Mouse (Mus musculus): Measurements from ENCODE around the gene Nol9. TPM values are rescaled to one million over a fixed set of nuclear protein-coding genes. Genes with fewer than 3 reads are reported as not detected.

Gene Nol9
- polyA plus RNA-seq, 1 experiment from 2014 or later, result 25.1 TPM

- Histone ChIP-seq H3K4me1 (ENCODE audit: control insufficient read depth, insufficient read depth, low read length) (0 out of 2 replicates have a peak, but pooled peaks cover 14% of the 10 kb centered on the region), H3K4me3 (ENCODE audit: low read depth, low read length) (peak overlapping the region; percentile 33), H3K27me3 (replicated peaks; ENCODE audit: control insufficient read depth, insufficient read depth, low read length) (no peaks in the 10 kb centered on the region; the same call in 1 of the 2 replicates), H3K4me2 (ENCODE audit: low read depth, low read length) (peak overlapping the region; percentile 64), H3K9me3 (ENCODE audit: control insufficient read depth, low read length) (no peaks in the 10 kb centered on the region), H3K36me3 (ENCODE audit: control insufficient read depth, insufficient read depth, low read length) (peaks cover 79% of the 10 kb centered on the region), H3K9ac (ENCODE audit: low read depth, low read length) (peak overlapping the region; percentile 19; the same call in 1 of the 2 replicates), H3K27ac (replicated peaks; ENCODE audit: low read depth, low read length) (peak overlapping the region; percentile 82)
- peak; percentile 94 for DNase-seq (ENCODE audit: low spot score)
- ATAC-seq (ENCODE audit: low read depth), result peak; percentile 94
- WGBS, result 12% methylated on average over 26 of the region's 30 CpGs
These were observed 68.9 kb downstream of the Nol9 start for GRCm38 (mm10) chr4:152107971-152108509.

- Histone ChIP-seq H3K9me3 (ENCODE audit: control insufficient read depth, low read length) (no peaks in the 10 kb centered on the region), H3K4me1 (ENCODE audit: control insufficient read depth, insufficient read depth, low read length) (0 out of 2 replicates have a peak, but pooled peaks cover 14% of the 10 kb centered on the region), H3K4me2 (ENCODE audit: low read depth, low read length) (peak overlapping the region; percentile 64), H3K4me3 (ENCODE audit: low read depth, low read length) (no peak overlapping the region), H3K27me3 (replicated peaks; ENCODE audit: control insufficient read depth, insufficient read depth, low read length) (no peaks in the 10 kb centered on the region; the same call in 1 of the 2 replicates), H3K36me3 (ENCODE audit: control insufficient read depth, insufficient read depth, low read length) (peaks cover 80% of the 10 kb centered on the region), H3K9ac (ENCODE audit: low read depth, low read length) (no peak overlapping the region), H3K27ac (replicated peaks; ENCODE audit: low read depth, low read length) (no peak overlapping the region)
- DNase-seq (ENCODE audit: low spot score) (no peak), ATAC-seq (ENCODE audit: low read depth) (no peak)
- 90% methylated on average over 5 of the region's 5 CpGs for WGBS
These were observed 69.6 kb downstream of the Nol9 start for GRCm38 (mm10) chr4:152108673-152109072.

- 0 out of 2 replicates have a peak, but pooled peaks cover 14% of the 10 kb centered on the region for H3K4me1 ChIP-seq (ENCODE audit: control insufficient read depth, insufficient read depth, low read length)
- H3K4me2 ChIP-seq (ENCODE audit: low read depth, low read length), result no peak overlapping the region
- H3K9me3 ChIP-seq (ENCODE audit: control insufficient read depth, low read length), result no peaks in the 10 kb centered on the region
- H3K9ac ChIP-seq (ENCODE audit: low read depth, low read length), result no peak overlapping the region
- DNase-seq (ENCODE audit: low spot score), result no peak
- H3K36me3 ChIP-seq (ENCODE audit: control insufficient read depth, insufficient read depth, low read length), result peaks cover 80% of the 10 kb centered on the region
- no peak for ATAC-seq (ENCODE audit: low read depth)
- no peak overlapping the region for H3K27ac ChIP-seq (replicated peaks; ENCODE audit: low read depth, low read length)
- H3K4me3 ChIP-seq (ENCODE audit: low read depth, low read length), result no peak overlapping the region
- WGBS, result 84% methylated on average over 3 of the region's 3 CpGs
- H3K27me3 ChIP-seq (replicated peaks; ENCODE audit: control insufficient read depth, insufficient read depth, low read length), result peaks cover 4% of the 10 kb centered on the region
These were observed 70.4 kb downstream of the Nol9 start for GRCm38 (mm10) chr4:152109509-152109908.

- peaks cover 15% of the 10 kb centered on the region for H3K27me3 ChIP-seq (replicated peaks; ENCODE audit: control insufficient read depth, insufficient read depth, low read length)
- WGBS, result 84% methylated on average over 4 of the region's 4 CpGs
These were observed 71.6 kb downstream of the Nol9 start for GRCm38 (mm10) chr4:152110689-152111088.

More at GRCm38 (mm10) chr4:152110689-152111088, 71.6 kb downstream of the Nol9 start:
- no peak overlapping the region for H3K4me3 ChIP-seq (ENCODE audit: low read depth, low read length)
- DNase-seq (ENCODE audit: low spot score), result no peak
- no peak for ATAC-seq (ENCODE audit: low read depth)
- no peak overlapping the region for H3K9ac ChIP-seq (ENCODE audit: low read depth, low read length)
- peaks cover 18% of the 10 kb centered on the region for H3K4me1 ChIP-seq (ENCODE audit: control insufficient read depth, insufficient read depth, low read length)
- no peaks in the 10 kb centered on the region for H3K9me3 ChIP-seq (ENCODE audit: control insufficient read depth, low read length)
- H3K27ac ChIP-seq (replicated peaks; ENCODE audit: low read depth, low read length), result no peak overlapping the region
- H3K4me2 ChIP-seq (ENCODE audit: low read depth, low read length), result no peak overlapping the region
- H3K36me3 ChIP-seq (ENCODE audit: control insufficient read depth, insufficient read depth, low read length), result peaks cover 82% of the 10 kb centered on the region

Other genes starting within 250 kb of the Nol9 start
- gene Camta1, start 177.4 kb upstream of the Nol9 start, polyA plus RNA-seq (2014; fragmentation: Nextera tagmentation; extraction: Ambion mirVana), result 77.3 and 88.0 TPM in 2 replicates
- 47.5 and 53.1 TPM in 2 replicates for gene Dnajc11, start 105.6 kb upstream of the Nol9 start, polyA plus RNA-seq (2014; fragmentation: Nextera tagmentation; extraction: Ambion mirVana)
- 31.7 and 32.7 TPM in 2 replicates for gene Thap3, start 50.3 kb upstream of the Nol9 start, polyA plus RNA-seq (2014; fragmentation: Nextera tagmentation; extraction: Ambion mirVana)
- gene Phf13, start 43.1 kb upstream of the Nol9 start, polyA plus RNA-seq (2014; fragmentation: Nextera tagmentation; extraction: Ambion mirVana), result 30.1 and 32.6 TPM in 2 replicates
- 10.9 and 11.2 TPM in 2 replicates for gene Klhl21, start 30.5 kb upstream of the Nol9 start, polyA plus RNA-seq (2014; fragmentation: Nextera tagmentation; extraction: Ambion mirVana)
- 19.0 and 19.9 TPM in 2 replicates for gene Zbtb48, start 11.7 kb upstream of the Nol9 start, polyA plus RNA-seq (2014; fragmentation: Nextera tagmentation; extraction: Ambion mirVana)
- 1.2 and 1.5 TPM in 2 replicates for gene Tas1r1, start 753 bp upstream of the Nol9 start, polyA plus RNA-seq (2014; fragmentation: Nextera tagmentation; extraction: Ambion mirVana)
- 12.0 and 13.4 TPM in 2 replicates for gene Plekhg5, start 33.2 kb downstream of the Nol9 start, polyA plus RNA-seq (2014; fragmentation: Nextera tagmentation; extraction: Ambion mirVana)
- gene Tnfrsf25, start 76.6 kb downstream of the Nol9 start, polyA plus RNA-seq (2014; fragmentation: Nextera tagmentation; extraction: Ambion mirVana), result 0.65 and 1.4 TPM in 2 replicates
- 4.2 and 4.4 TPM in 2 replicates for gene Espn, start 113.0 kb downstream of the Nol9 start, polyA plus RNA-seq (2014; fragmentation: Nextera tagmentation; extraction: Ambion mirVana)
- 0.25 and 0.43 TPM in 2 replicates for gene Hes2, start 119.5 kb downstream of the Nol9 start, polyA plus RNA-seq (2014; fragmentation: Nextera tagmentation; extraction: Ambion mirVana)
- gene Acot7, start 138.8 kb downstream of the Nol9 start, polyA plus RNA-seq (2014; fragmentation: Nextera tagmentation; extraction: Ambion mirVana), result 70.1 and 71.8 TPM in 2 replicates
- 36.7 and 40.7 TPM in 2 replicates for gene Gpr153, start 234.9 kb downstream of the Nol9 start, polyA plus RNA-seq (2014; fragmentation: Nextera tagmentation; extraction: Ambion mirVana)